Mouse (Mus musculus): ENCODE measurements around the gene Exoc3l4.

- no peak for TF ChIP-seq CTCF (IDR thresholded peaks at IDR 0.05; ENCODE audit: low read depth)
- no peak for TF ChIP-seq EP300 (IDR thresholded peaks at IDR 0.05; ENCODE audit: low read depth)
Observed at GRCm38 (mm10) chr12:111447898-111448760, 31.3 kb downstream of the Exoc3l4 start.

All from heart, postnatal 0 days (tissue).